Mouse (Mus musculus): ENCODE data around the gene Zfp322a.

GRCm38 (mm10) chr13:23310036-23310435 is 59.0 kb downstream of the Zfp322a start:
- TF ChIP-seq CTCF (IDR thresholded peaks at IDR 0.05; ENCODE audit: low read depth) (no peak), EP300 (IDR thresholded peaks at IDR 0.05; ENCODE audit: low read depth) (no peak)

Data from heart, postnatal 0 days (tissue).